Mouse (Mus musculus) lung, embryonic 14.5 days (tissue): ENCODE results near the gene Grik4. TPM values are rescaled to one million over a fixed set of nuclear protein-coding genes. Genes with fewer than 3 reads are reported as not detected.

ENCODE experiments used
- ATAC-seq: fragments of 200-750 bp; cut with Nextera tagmentation; 2 replicates; pipeline ENCODE4 v1.8.0; 2017; ENCODE audit warnings: mild to moderate bottlenecking, moderate TSS enrichment, moderate library complexity; ENCODE audit not compliant: insufficient read depth
- DNase-seq: peaks from one replicate; pipeline ENCODE4 v3.0.0-alpha.2; 2015
- H3K27ac ChIP-seq: fragments of 300-500 bp; sonication (generic); 2 replicates; pipeline ENCODE4 v1.5.1; 2014; ENCODE audit warnings: low read depth, mild to moderate bottlenecking, moderate library complexity
- H3K27me3 ChIP-seq: fragments of 300-500 bp; sonication (generic); 2 replicates; pipeline ENCODE4 v1.6.1; 2014; ENCODE audit warnings: low read length, control low read depth; ENCODE audit not compliant: insufficient read depth
- H3K36me3 ChIP-seq: fragments of 300-500 bp; sonication (generic); 2 replicates; pipeline ENCODE4 v1.6.1; 2014; ENCODE audit warnings: control low read depth; ENCODE audit not compliant: insufficient read depth
- H3K4me1 ChIP-seq: fragments of 300-500 bp; sonication (generic); 2 replicates; pipeline ENCODE4 v1.6.1; 2014; ENCODE audit warnings: antibody characterized with exemption, control low read depth; ENCODE audit not compliant: insufficient read depth
- H3K4me2 ChIP-seq: fragments of 300-500 bp; sonication (generic); 2 replicates; pipeline ENCODE4 v1.6.1; 2014; ENCODE audit warnings: mild to moderate bottlenecking
- H3K4me3 ChIP-seq: fragments of 300-500 bp; sonication (generic); 2 replicates; pipeline ENCODE4 v1.5.1; 2014; ENCODE audit warnings: low read depth, low read length
- H3K9ac ChIP-seq: fragments of 300-500 bp; sonication (generic); 2 replicates; pipeline ENCODE4 v1.6.1; 2014
- H3K9me3 ChIP-seq: fragments of 300-500 bp; sonication (generic); 2 replicates; pipeline ENCODE4 v1.6.1; 2016; ENCODE audit warnings: low read depth, low read length, control low read depth
- CTCF ChIP-seq: IDR thresholded peaks from 2 replicates; pipeline ENCODE4 v1.5.1; 2016; ENCODE audit warnings: antibody characterized with exemption, low read depth
- WGBS: fragments of 180-500 bp; shearing (Covaris S2); extraction: QIAGEN DNeasy Blood & Tissue Kit; methylation state at CpG from one replicate; pipeline ENCODE4 v1.1.7; 2014; 5-methylcytosine and 5-hydroxymethylcytosine counted together
- polyA plus RNA-seq: library from polyadenylated mRNA; unstranded; fragments of >200 nt; fragmentation: Nextera tagmentation; extraction: Ambion mirVana; gene quantifications from 2 replicates; pipeline ENCODE4 v1.2.1, GENCODE M21; 2014

The Grik4 gene
- polyA plus RNA-seq, 1 experiment from 2014 or later: 2.2 TPM

DNA sequence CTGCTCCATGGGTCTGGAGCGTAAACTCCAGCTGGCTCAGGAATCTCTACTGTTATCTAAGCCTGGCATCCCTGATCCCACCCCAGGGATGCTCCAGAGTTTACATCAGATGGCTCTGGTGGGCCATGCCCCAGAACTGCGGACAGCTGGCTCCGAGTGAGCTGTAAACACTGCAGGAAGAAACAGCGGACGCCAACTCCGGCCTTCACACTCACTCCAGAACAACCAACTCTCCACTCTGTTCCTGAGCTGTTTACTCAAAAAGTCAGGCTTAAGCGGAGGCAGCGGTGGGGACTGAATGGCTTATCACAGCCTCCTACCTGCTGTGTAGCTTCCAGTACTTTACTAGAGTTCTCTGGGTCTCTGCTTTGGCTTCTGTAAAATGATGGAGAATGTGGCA lies 150.7 kb downstream of the Grik4 start:
- H3K4me2 ChIP-seq: no peak overlapping the region
- WGBS: 36% methylated on average over 8 of the region's 8 CpGs
- TF ChIP-seq CTCF: no peak
- H3K4me3 ChIP-seq: no peak overlapping the region
- DNase-seq: peak; percentile 42
- H3K4me1 ChIP-seq: no peaks in the 10 kb centered on the region
- no peak for ATAC-seq
- no peak overlapping the region; the same call in 1 of the 2 replicates for H3K27ac ChIP-seq
- H3K9me3 ChIP-seq: no peaks in the 10 kb centered on the region
- no peaks in the 10 kb centered on the region for H3K27me3 ChIP-seq
- H3K9ac ChIP-seq: no peak overlapping the region
- no peaks in the 10 kb centered on the region for H3K36me3 ChIP-seq

DNA sequence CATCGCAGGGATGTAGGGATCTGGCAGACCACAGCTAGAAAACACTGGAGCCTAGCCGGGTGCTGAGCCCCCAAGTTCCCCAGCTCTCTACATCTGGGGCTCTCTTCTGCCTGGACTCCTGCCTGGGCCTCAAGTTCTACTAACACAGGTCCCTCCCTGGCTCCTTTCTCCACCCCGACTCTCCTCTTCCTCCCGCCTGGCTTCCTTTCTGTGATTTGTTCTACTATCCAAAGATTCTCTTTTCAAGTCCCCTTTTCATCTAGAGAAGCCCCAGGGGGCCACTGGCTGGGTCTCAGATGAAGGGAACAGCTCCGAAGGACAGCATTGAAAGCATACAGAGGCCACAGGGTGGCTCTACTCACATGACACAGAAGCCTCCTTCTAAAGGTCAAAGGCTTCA lies 151.9 kb downstream of the Grik4 start:
- Histone ChIP-seq H3K4me3 (no peak overlapping the region), H3K4me1 (no peaks in the 10 kb centered on the region), H3K9me3 (no peaks in the 10 kb centered on the region), H3K9ac (no peak overlapping the region), H3K36me3 (no peaks in the 10 kb centered on the region), H3K27ac (no peak overlapping the region), H3K27me3 (no peaks in the 10 kb centered on the region), H3K4me2 (no peak overlapping the region)
- no peak for TF ChIP-seq CTCF
- ATAC-seq (no peak), DNase-seq (no peak)
- WGBS: 61% methylated on average over 5 of the region's 5 CpGs

DNA sequence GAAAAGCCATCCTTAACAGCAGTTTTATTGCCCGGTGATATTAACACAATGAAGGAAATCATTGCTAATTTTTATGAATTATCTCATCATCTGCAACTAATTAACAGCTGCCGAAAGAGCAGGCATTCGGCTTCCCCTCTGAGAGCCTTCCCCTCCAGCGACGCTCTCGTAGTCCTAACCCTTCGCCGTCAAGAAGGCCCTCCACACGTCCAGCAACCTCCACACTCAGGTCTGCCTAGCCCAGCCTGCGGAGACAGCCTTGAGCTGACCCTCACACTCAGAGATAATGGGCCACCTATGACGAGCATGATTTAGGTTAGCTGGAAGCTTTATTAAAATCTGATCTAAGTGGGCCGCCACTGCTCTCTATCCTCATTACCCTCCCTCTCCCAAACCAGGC lies 152.5 kb downstream of the Grik4 start:
- Histone ChIP-seq H3K4me2 (no peak overlapping the region), H3K27me3 (no peaks in the 10 kb centered on the region), H3K9ac (no peak overlapping the region), H3K36me3 (no peaks in the 10 kb centered on the region), H3K9me3 (no peaks in the 10 kb centered on the region), H3K4me1 (no peaks in the 10 kb centered on the region), H3K4me3 (no peak overlapping the region), H3K27ac (no peak overlapping the region)
- TF ChIP-seq CTCF: no peak
- ATAC-seq (no peak), DNase-seq (no peak)
- 65% methylated on average over 12 of the region's 12 CpGs for WGBS

DNA sequence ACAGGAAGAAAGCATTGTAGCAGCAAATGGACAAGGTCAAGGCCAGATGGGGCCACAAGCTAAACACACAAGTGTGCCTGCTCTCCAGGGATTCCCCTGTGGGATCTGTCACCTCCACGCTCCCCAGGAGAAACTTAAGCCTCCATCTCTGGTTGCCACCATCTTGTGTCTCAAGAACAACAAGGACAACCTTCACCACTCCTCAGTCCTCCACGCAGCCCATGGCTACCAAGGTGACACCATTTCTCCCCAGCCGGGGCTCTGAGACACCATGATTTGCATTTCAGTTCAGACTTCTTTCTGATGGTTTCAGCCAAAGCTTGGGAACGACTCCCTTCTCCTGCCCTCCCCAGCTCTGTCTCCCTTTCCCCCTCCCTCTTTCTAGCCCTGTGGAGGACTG lies 152.9 kb downstream of the Grik4 start:
- WGBS: 54% methylated on average over 4 of the region's 4 CpGs
- DNase-seq: no peak
- H3K4me3 ChIP-seq: no peak overlapping the region
- no peak for ATAC-seq
- no peaks in the 10 kb centered on the region for H3K4me1 ChIP-seq
- H3K4me2 ChIP-seq: no peak overlapping the region
- H3K27me3 ChIP-seq: no peaks in the 10 kb centered on the region
- no peak for TF ChIP-seq CTCF
- H3K27ac ChIP-seq: no peak overlapping the region
- H3K9ac ChIP-seq: no peak overlapping the region
- no peaks in the 10 kb centered on the region for H3K36me3 ChIP-seq
- H3K9me3 ChIP-seq: no peaks in the 10 kb centered on the region

DNA sequence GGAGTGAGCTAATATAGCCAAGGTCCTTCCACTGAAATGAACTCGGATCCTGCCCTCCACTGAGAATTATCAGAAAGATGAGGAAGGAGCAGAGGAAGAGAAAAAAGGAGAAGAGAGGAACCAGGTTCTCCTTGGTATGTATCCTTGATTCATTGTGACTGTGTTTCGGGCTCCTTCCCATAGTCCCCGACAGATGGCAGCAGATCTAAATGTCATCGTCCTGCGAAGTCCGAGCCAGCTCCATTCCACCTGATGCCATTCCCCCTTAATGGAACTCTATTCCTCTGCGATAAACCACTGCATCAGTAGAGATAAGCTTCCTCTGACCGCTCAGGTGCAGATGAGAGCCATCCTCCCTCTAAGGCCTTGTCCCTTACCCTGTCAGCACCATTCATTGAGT lies 155.8 kb downstream of the Grik4 start:
- Histone ChIP-seq H3K27me3 (no peaks in the 10 kb centered on the region), H3K27ac (no peak overlapping the region), H3K4me1 (no peaks in the 10 kb centered on the region; the same call in 1 of the 2 replicates), H3K4me2 (no peak overlapping the region), H3K36me3 (no peaks in the 10 kb centered on the region), H3K9ac (no peak overlapping the region), H3K9me3 (no peaks in the 10 kb centered on the region), H3K4me3 (no peak overlapping the region)
- ATAC-seq (no peak), DNase-seq (peak; percentile 88)
- peak; percentile 78 for TF ChIP-seq CTCF
- 18% methylated on average over 8 of the region's 8 CpGs for WGBS

DNA sequence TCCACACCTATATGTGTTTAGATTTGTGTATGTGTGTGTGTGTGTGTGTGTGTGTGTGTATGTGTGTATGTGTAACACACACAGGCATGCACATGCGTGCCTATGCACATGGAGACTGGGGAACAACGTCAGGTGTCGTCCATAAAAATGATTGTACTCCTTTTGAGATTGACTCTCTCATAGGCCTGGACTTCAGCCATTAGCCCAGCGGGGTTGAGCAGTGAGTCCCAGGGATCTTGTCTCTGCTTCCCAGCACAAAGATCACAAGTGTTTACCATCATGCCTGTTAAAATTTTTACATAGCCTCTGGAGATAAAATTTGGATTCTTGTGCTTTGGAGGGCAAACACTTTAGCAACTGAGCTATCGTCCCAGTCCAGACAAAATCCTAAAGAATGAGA lies 157.4 kb downstream of the Grik4 start:
- Histone ChIP-seq H3K4me1 (no peaks in the 10 kb centered on the region; the same call in 1 of the 2 replicates), H3K4me2 (no peak overlapping the region), H3K36me3 (no peaks in the 10 kb centered on the region), H3K27ac (no peak overlapping the region), H3K27me3 (no peaks in the 10 kb centered on the region), H3K9me3 (no peaks in the 10 kb centered on the region), H3K9ac (no peak overlapping the region), H3K4me3 (no peak overlapping the region)
- ATAC-seq (no peak), DNase-seq (no peak)
- TF ChIP-seq CTCF: no peak
- 69% methylated on average over 5 of the region's 5 CpGs for WGBS

DNA sequence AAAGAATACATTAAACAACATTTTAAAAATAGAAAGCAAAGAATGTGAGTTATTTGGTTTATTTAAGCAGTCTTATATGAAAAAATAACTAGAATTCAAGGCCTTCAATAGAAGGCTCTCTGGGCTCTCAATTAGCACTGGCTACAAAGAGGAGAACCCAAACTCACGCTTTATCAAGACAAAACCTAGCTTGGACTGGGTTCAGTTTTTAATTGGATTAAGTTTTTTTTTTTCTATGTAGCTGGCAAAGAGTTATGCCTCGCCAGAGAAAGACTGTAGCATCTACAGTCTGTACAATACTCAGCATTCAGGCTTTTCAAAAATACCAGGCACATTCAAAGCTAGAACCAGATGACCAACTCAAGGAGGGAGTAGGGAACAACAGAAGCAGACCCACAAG lies 158.0 kb downstream of the Grik4 start:
- Histone ChIP-seq H3K4me1 (no peaks in the 10 kb centered on the region; the same call in 1 of the 2 replicates), H3K27ac (no peak overlapping the region), H3K27me3 (no peaks in the 10 kb centered on the region), H3K36me3 (no peaks in the 10 kb centered on the region), H3K4me3 (no peak overlapping the region), H3K9me3 (no peaks in the 10 kb centered on the region), H3K9ac (no peak overlapping the region), H3K4me2 (no peak overlapping the region)
- ATAC-seq: no peak
- no peak for DNase-seq
- 62% methylated on average over 2 of the region's 2 CpGs for WGBS
- no peak for TF ChIP-seq CTCF
